Mouse (Mus musculus): ENCODE data around the gene Zfp691. TPM values are rescaled to one million over a fixed set of nuclear protein-coding genes. Genes with fewer than 3 reads are reported as not detected.

The Zfp691 gene
- total RNA-seq, 2 experiments from 2014 or later: 13.2 to 17.7 TPM

GRCm38 (mm10) chr4:119120095-119120494 lies 53.9 kb downstream of the Zfp691 start:
- DNase-seq: no peak

Small RNA genes lying within 50 kb of the gene (microRNA-seq; reads per million reads assigned to microRNA genes)
- 0 reads per million in 2 experiments for gene Mir1957a

Other genes starting within 250 kb of the Zfp691 start
- gene Olfr1328, start 235.6 kb downstream of the Zfp691 start, total RNA-seq (2021): not detected
- not detected for gene Lao1, start 212.6 kb downstream of the Zfp691 start, total RNA-seq (2021)
- 10 to 100 TPM; 15.2 to 16.2 TPM for gene Slc2a1, start 65.5 kb downstream of the Zfp691 start, total RNA-seq (2021)
- under 1 TPM; 0.21 to 0.32 TPM for gene Ermap, start 15.8 kb upstream of the Zfp691 start, total RNA-seq (2021)
- gene Svbp, start 21.1 kb upstream of the Zfp691 start, total RNA-seq (2021): 10 to 100 TPM; 42.8 to 43.2 TPM
- not detected for gene Tmem269, start 44.0 kb upstream of the Zfp691 start, total RNA-seq (2021)
- 10 to 100 TPM; 19.9 to 21.0 TPM for gene AU022252, start 58.5 kb upstream of the Zfp691 start, total RNA-seq (2021)
- gene P3h1, start 58.7 kb upstream of the Zfp691 start, total RNA-seq (2021): 10 to 100 TPM; 25.1 to 27.2 TPM
- 1 to 10 TPM in 1 of 2 experiments, under 1 TPM in 1; 0.17 to 1.2 TPM for gene Cldn19, start 81.2 kb upstream of the Zfp691 start, total RNA-seq (2021)
- gene Ybx1, start 120.4 kb upstream of the Zfp691 start, total RNA-seq (2021): 100 to 1,000 TPM; 784 to 817 TPM
- 10 to 100 TPM; 18.4 to 23.0 TPM for gene Ppih, start 146.4 kb upstream of the Zfp691 start, total RNA-seq (2021)
- 1 to 10 TPM in 1 of 2 experiments, under 1 TPM in 1; 0.99 to 1.4 TPM for gene Ccdc30, start 241.3 kb upstream of the Zfp691 start, total RNA-seq (2021)
- 10 to 100 TPM; 12.2 to 12.4 TPM for gene Ppcs, start 248.2 kb upstream of the Zfp691 start, total RNA-seq (2021)
- gene Zmynd12, start 248.6 kb upstream of the Zfp691 start, total RNA-seq (2021): not detected

All from heart, postnatal 4 days (tissue).